Mouse (Mus musculus): ENCODE results near the gene Il1rap. TPM values are rescaled to one million over a fixed set of nuclear protein-coding genes. Genes with fewer than 3 reads are reported as not detected.
A peak's percentile ranks its signal among the peaks of the same experiment; 100 is the strongest.

The Il1rap gene
- polyA plus RNA-seq (2015; fragmentation: Nextera tagmentation; extraction: Ambion mirVana) = 11.1 and 11.2 TPM in 2 replicates

GRCm38 (mm10) chr16:26581048-26581912 lies at the start of gene Il1rap:
Gene Il1rap (plus strand): TSS chr16:26581704.
- H3K9me3 ChIP-seq (replicated peaks) = no peaks in the 10 kb centered on the region
- no peaks in the 10 kb centered on the region for H3K36me3 ChIP-seq
- peak within 1 kb of the TSS; percentile 87 for H3K4me2 ChIP-seq
- H3K4me3 ChIP-seq (replicated peaks) = peak within 1 kb of the TSS; percentile 66
- 3% methylated on average over 51 of the region's 51 CpGs for WGBS
- peaks cover 6% of the 10 kb centered on the region for H3K4me1 ChIP-seq
- peak within 1 kb of the TSS; percentile 54 for H3K9ac ChIP-seq
- H3K27me3 ChIP-seq = peaks cover 10% of the 10 kb centered on the region
- H3K27ac ChIP-seq = peak within 1 kb of the TSS; percentile 73
- ATAC-seq (replicated peaks; ENCODE audit: low FRiP score) = peak; percentile 98

DNA sequence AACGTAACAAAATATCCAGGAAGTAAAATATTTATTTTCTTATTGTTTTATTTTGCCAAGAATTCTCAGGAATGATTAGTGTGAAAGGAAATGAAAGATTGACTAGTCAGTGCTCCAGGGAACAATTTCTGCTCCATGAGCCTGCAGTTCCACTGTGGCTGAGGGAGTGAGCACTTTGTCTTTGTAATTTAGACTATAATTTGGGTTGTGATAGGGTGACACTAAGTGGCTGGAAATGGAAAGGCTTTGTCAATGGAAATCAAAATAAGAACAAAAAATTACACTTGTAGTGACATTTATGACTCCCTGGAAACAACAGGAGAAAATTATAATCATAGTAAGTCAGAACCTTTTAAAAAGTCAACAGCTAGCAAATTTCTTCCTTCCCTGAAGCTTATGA lies 49.2 kb upstream of the Il1rap start:
- 77% methylated on average over 1 of the region's 1 CpGs for WGBS
- H3K4me2 ChIP-seq = no peak overlapping the region

GRCm38 (mm10) chr16:26546170-26546878 lies 35.2 kb upstream of the Il1rap start:
- H3K27me3 ChIP-seq = peaks cover 11% of the 10 kb centered on the region
- no peak overlapping the region for H3K9ac ChIP-seq
- no peak overlapping the region for H3K4me2 ChIP-seq
- WGBS = 12% methylated on average over 7 of the region's 7 CpGs
- no peaks in the 10 kb centered on the region; the same call in 1 of the 2 replicates for H3K4me1 ChIP-seq
- ATAC-seq (replicated peaks; ENCODE audit: low FRiP score) = peak; percentile 72
- no peaks in the 10 kb centered on the region for H3K9me3 ChIP-seq (replicated peaks)
- no peak overlapping the region for H3K27ac ChIP-seq
- no peak overlapping the region for H3K4me3 ChIP-seq (replicated peaks)
- H3K36me3 ChIP-seq = no peaks in the 10 kb centered on the region

More for the DNA sequence above, 49.2 kb upstream of the Il1rap start:
- Histone ChIP-seq H3K27ac (no peak overlapping the region), H3K9ac (no peak overlapping the region), H3K36me3 (no peaks in the 10 kb centered on the region), H3K4me3 (replicated peaks) (no peak overlapping the region), H3K27me3 (peaks cover 11% of the 10 kb centered on the region; the same call in 1 of the 2 replicates), H3K4me1 (peaks cover 19% of the 10 kb centered on the region), H3K9me3 (replicated peaks) (no peaks in the 10 kb centered on the region)
- ATAC-seq (replicated peaks; ENCODE audit: low FRiP score) = no peak

- peaks cover 11% of the 10 kb centered on the region for H3K27me3 ChIP-seq
- H3K9me3 ChIP-seq (replicated peaks) = no peaks in the 10 kb centered on the region
- H3K27ac ChIP-seq = no peak overlapping the region
- no peaks in the 10 kb centered on the region; the same call in 1 of the 2 replicates for H3K4me1 ChIP-seq
- WGBS = 63% methylated on average over 1 of the region's 1 CpGs
- H3K4me3 ChIP-seq (replicated peaks) = no peak overlapping the region
- H3K4me2 ChIP-seq = no peak overlapping the region
- H3K36me3 ChIP-seq = no peaks in the 10 kb centered on the region
- peak; percentile 40; the same call in 1 of the 2 replicates for ATAC-seq (replicated peaks; ENCODE audit: low FRiP score)
- no peak overlapping the region for H3K9ac ChIP-seq
Observed at GRCm38 (mm10) chr16:26546879-26547206, 34.7 kb upstream of the Il1rap start.

GRCm38 (mm10) chr16:26549221-26549620 lies 32.3 kb upstream of the Il1rap start:
- ATAC-seq (replicated peaks; ENCODE audit: low FRiP score) = no peak
- Histone ChIP-seq H3K27ac (no peak overlapping the region), H3K27me3 (peaks cover 4% of the 10 kb centered on the region; the same call in 1 of the 2 replicates), H3K9me3 (replicated peaks) (no peaks in the 10 kb centered on the region), H3K4me3 (replicated peaks) (no peak overlapping the region), H3K4me1 (no peaks in the 10 kb centered on the region; the same call in 1 of the 2 replicates), H3K9ac (no peak overlapping the region), H3K36me3 (no peaks in the 10 kb centered on the region), H3K4me2 (no peak overlapping the region)
- WGBS = 87% methylated on average over 2 of the region's 2 CpGs

- Histone ChIP-seq H3K4me3 (replicated peaks) (no peak overlapping the region), H3K9ac (no peak overlapping the region), H3K4me2 (no peak overlapping the region), H3K27me3 (no peaks in the 10 kb centered on the region; the same call in 1 of the 2 replicates), H3K9me3 (replicated peaks) (no peaks in the 10 kb centered on the region), H3K27ac (no peak overlapping the region), H3K4me1 (no peaks in the 10 kb centered on the region; the same call in 1 of the 2 replicates), H3K36me3 (no peaks in the 10 kb centered on the region)
- ATAC-seq (replicated peaks; ENCODE audit: low FRiP score) = no peak
- WGBS = 40% methylated on average over 3 of the region's 3 CpGs
Observed at GRCm38 (mm10) chr16:26552234-26552633, 29.3 kb upstream of the Il1rap start.

DNA sequence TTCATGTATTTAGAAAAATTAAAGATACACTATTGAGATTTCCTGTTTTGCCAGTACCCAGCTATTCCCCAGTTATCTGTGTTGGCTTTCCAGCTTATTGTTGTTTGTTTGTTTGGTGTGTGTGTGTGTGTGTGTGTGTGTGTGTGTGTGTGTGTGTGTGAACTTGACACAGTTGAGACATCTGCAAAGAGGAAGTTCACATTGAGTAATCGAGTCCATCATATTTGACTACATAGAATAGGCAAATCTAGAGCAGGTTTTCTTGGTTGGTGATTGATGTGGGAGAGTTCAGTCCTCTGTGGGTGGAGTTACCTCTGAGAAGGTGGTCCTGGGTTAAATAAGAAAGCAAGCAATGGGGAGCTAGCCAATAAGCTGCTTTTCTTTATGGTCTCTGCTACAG lies 22.7 kb upstream of the Il1rap start:
- H3K4me2 ChIP-seq = no peak overlapping the region

GRCm38 (mm10) chr16:26561743-26562142 lies 19.8 kb upstream of the Il1rap start:
- 55% methylated on average over 2 of the region's 2 CpGs for WGBS
- no peak overlapping the region for H3K27ac ChIP-seq
- H3K4me1 ChIP-seq = no peaks in the 10 kb centered on the region
- H3K9ac ChIP-seq = no peak overlapping the region
- no peak for ATAC-seq (replicated peaks; ENCODE audit: low FRiP score)
- no peaks in the 10 kb centered on the region for H3K9me3 ChIP-seq (replicated peaks)
- no peak overlapping the region for H3K4me2 ChIP-seq
- 0 out of 2 replicates have a peak, but pooled peaks cover 4% of the 10 kb centered on the region for H3K27me3 ChIP-seq
- no peaks in the 10 kb centered on the region for H3K36me3 ChIP-seq
- no peak overlapping the region for H3K4me3 ChIP-seq (replicated peaks)

More for the DNA sequence above, 22.7 kb upstream of the Il1rap start:
- Histone ChIP-seq H3K36me3 (no peaks in the 10 kb centered on the region), H3K27me3 (0 out of 2 replicates have a peak, but pooled peaks cover 4% of the 10 kb centered on the region), H3K4me3 (replicated peaks) (no peak overlapping the region), H3K4me1 (no peaks in the 10 kb centered on the region), H3K27ac (no peak overlapping the region), H3K9me3 (replicated peaks) (no peaks in the 10 kb centered on the region), H3K9ac (no peak overlapping the region)
- no peak for ATAC-seq (replicated peaks; ENCODE audit: low FRiP score)
- WGBS = 86% methylated on average over 1 of the region's 1 CpGs

- H3K36me3 ChIP-seq = no peaks in the 10 kb centered on the region
- H3K4me1 ChIP-seq = no peaks in the 10 kb centered on the region
- no peak overlapping the region for H3K9ac ChIP-seq
- ATAC-seq (replicated peaks; ENCODE audit: low FRiP score) = no peak
- WGBS = 75% methylated on average over 2 of the region's 2 CpGs
- H3K27ac ChIP-seq = no peak overlapping the region
- no peak overlapping the region for H3K4me3 ChIP-seq (replicated peaks)
- 0 out of 2 replicates have a peak, but pooled peaks cover 4% of the 10 kb centered on the region for H3K27me3 ChIP-seq
- H3K4me2 ChIP-seq = no peak overlapping the region
- no peaks in the 10 kb centered on the region for H3K9me3 ChIP-seq (replicated peaks)
Observed at GRCm38 (mm10) chr16:26562771-26563170, 18.7 kb upstream of the Il1rap start.

- Histone ChIP-seq H3K36me3 (no peaks in the 10 kb centered on the region), H3K9ac (no peak overlapping the region), H3K27ac (no peak overlapping the region), H3K4me1 (no peaks in the 10 kb centered on the region), H3K4me2 (no peak overlapping the region), H3K27me3 (no peaks in the 10 kb centered on the region), H3K9me3 (replicated peaks) (no peaks in the 10 kb centered on the region), H3K4me3 (replicated peaks) (no peak overlapping the region)
- no peak for ATAC-seq (replicated peaks; ENCODE audit: low FRiP score)
Observed at GRCm38 (mm10) chr16:26569387-26569978, 12.0 kb upstream of the Il1rap start.

GRCm38 (mm10) chr16:26571836-26572235 lies 9.7 kb upstream of the Il1rap start:
- Histone ChIP-seq H3K9ac (no peak overlapping the region), H3K27ac (no peak overlapping the region), H3K4me1 (no peaks in the 10 kb centered on the region), H3K36me3 (no peaks in the 10 kb centered on the region), H3K4me3 (replicated peaks) (no peak overlapping the region), H3K4me2 (no peak overlapping the region), H3K27me3 (no peaks in the 10 kb centered on the region), H3K9me3 (replicated peaks) (no peaks in the 10 kb centered on the region)
- no peak for ATAC-seq (replicated peaks; ENCODE audit: low FRiP score)
- 89% methylated on average over 2 of the region's 2 CpGs for WGBS

GRCm38 (mm10) chr16:26574173-26574572 lies 7.3 kb upstream of the Il1rap start:
- Histone ChIP-seq H3K27me3 (no peaks in the 10 kb centered on the region), H3K4me2 (no peak overlapping the region), H3K4me1 (no peaks in the 10 kb centered on the region), H3K27ac (no peak overlapping the region), H3K4me3 (replicated peaks) (no peak overlapping the region), H3K9me3 (replicated peaks) (no peaks in the 10 kb centered on the region), H3K9ac (no peak overlapping the region), H3K36me3 (no peaks in the 10 kb centered on the region)
- WGBS = 60% methylated on average over 5 of the region's 5 CpGs
- ATAC-seq (replicated peaks; ENCODE audit: low FRiP score) = 0 out of 2 replicates have a peak, but pooled peaks have one; percentile 56

Data from kidney, embryonic 15.5 days (tissue).